Mouse (Mus musculus) intestine, embryonic 14.5 days (tissue): ENCODE measurements around the gene G430095P16Rik. TPM values are rescaled to one million over a fixed set of nuclear protein-coding genes. Genes with fewer than 3 reads are reported as not detected.
A peak's percentile ranks its signal among the peaks of the same experiment; 100 is the strongest.

Experiments
- ATAC-seq: fragments of 200-750 bp; cut with Nextera tagmentation; replicated peaks from 2 replicates; pipeline ENCODE4 v1.8.0; 2017; ENCODE audit warnings: low read depth, moderate number of reproducible peaks, moderate TSS enrichment, moderate library complexity; ENCODE audit not compliant: low FRiP score, low TSS enrichment
- DNase-seq: peaks from one replicate; pipeline ENCODE4 v3.0.0-alpha.2; 2018; ENCODE audit warnings: low spot score
- H3K27ac ChIP-seq: fragments of 300-500 bp; sonication (generic); 2 replicates; pipeline ENCODE4 v1.5.1; 2014; ENCODE audit warnings: low read depth, mild to moderate bottlenecking, control low read depth
- H3K27me3 ChIP-seq: fragments of 300-500 bp; sonication (generic); replicated peaks from 2 replicates; pipeline ENCODE4 v1.6.1; 2014; ENCODE audit warnings: low read length, control low read depth; ENCODE audit not compliant: control insufficient read depth, insufficient read depth
- H3K36me3 ChIP-seq: fragments of 300-500 bp; sonication (generic); 2 replicates; pipeline ENCODE4 v1.6.1; 2014; ENCODE audit warnings: low read length, control low read depth; ENCODE audit not compliant: control insufficient read depth, insufficient read depth
- H3K4me1 ChIP-seq: fragments of 300-500 bp; sonication (generic); replicated peaks from 2 replicates; pipeline ENCODE4 v1.6.1; 2014; ENCODE audit warnings: low read length, control low read depth, mixed read lengths; ENCODE audit not compliant: control insufficient read depth, insufficient read depth
- H3K4me2 ChIP-seq: fragments of 300-500 bp; sonication (generic); 2 replicates; pipeline ENCODE4 v1.6.1; 2014; ENCODE audit warnings: low read length
- H3K4me3 ChIP-seq: fragments of 300-500 bp; sonication (generic); 2 replicates; pipeline ENCODE4 v1.5.1; 2014; ENCODE audit warnings: low read depth, low read length, control low read depth, mixed read lengths
- H3K9ac ChIP-seq: fragments of 300-500 bp; sonication (generic); 2 replicates; pipeline ENCODE4 v1.6.1; 2014; ENCODE audit warnings: mild to moderate bottlenecking, low read length
- H3K9me3 ChIP-seq: fragments of 300-500 bp; sonication (generic); 2 replicates; pipeline ENCODE4 v1.6.1; 2016; ENCODE audit warnings: low read length, control low read depth; ENCODE audit not compliant: control insufficient read depth
- WGBS: fragments of 180-500 bp; shearing (Covaris S2); extraction: QIAGEN DNeasy Blood & Tissue Kit; methylation state at CpG from one replicate; pipeline ENCODE4 v1.1.7; 2014; 5-methylcytosine and 5-hydroxymethylcytosine counted together
- polyA plus RNA-seq: library from polyadenylated mRNA; unstranded; fragments of >200 nt; fragmentation: Nextera tagmentation; extraction: Ambion mirVana; gene quantifications from 2 replicates; pipeline ENCODE4 v1.2.1, GENCODE M21; 2014

The G430095P16Rik gene
- polyA plus RNA-seq, 1 experiment from 2014 or later = 3.3 TPM

DNA sequence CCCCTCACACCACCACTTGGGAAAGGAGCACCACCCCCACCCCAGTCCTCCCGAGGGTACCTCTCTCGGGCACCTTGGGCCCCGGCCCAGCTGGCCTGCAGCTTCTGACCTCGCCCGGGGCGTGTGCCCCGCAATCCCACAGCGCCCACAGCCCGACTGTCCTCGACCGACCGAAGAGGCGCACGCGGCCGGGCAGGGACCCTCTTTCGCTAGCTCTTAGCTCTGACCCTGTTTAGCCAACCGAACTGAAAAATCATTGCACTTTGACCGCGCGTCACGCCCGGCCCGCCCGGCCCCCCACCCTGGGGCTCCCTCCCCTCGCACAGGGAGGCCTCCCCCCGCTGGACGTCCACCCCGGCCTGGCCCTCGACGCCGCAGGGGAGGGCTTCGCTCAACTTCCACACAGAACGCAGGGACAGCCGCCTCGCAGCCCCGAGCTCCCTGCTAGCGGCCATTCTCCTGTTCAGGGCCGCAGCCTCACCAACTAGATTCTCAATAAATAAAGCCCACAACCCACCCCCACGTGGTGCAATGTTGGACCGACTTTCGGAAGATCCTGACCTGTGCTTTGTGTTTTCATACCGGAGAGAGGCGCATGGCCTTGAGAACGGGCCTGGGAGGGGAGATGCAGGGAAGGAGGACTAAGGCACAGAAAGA, 16.1 kb upstream of the G430095P16Rik start:
- Histone ChIP-seq H3K9ac (peak overlapping the region; percentile 11; the same call in 1 of the 2 replicates), H3K4me1 (peaks cover 28% of the 10 kb centered on the region), H3K27ac (peak overlapping the region; percentile 18), H3K9me3 (no peaks in the 10 kb centered on the region), H3K27me3 (peaks cover 82% of the 10 kb centered on the region), H3K36me3 (no peaks in the 10 kb centered on the region), H3K4me3 (peak overlapping the region; percentile 10), H3K4me2 (peak overlapping the region; percentile 32)
- ATAC-seq = no peak
- WGBS = 8% methylated on average over 40 of the region's 45 CpGs
- DNase-seq = no peak

DNA sequence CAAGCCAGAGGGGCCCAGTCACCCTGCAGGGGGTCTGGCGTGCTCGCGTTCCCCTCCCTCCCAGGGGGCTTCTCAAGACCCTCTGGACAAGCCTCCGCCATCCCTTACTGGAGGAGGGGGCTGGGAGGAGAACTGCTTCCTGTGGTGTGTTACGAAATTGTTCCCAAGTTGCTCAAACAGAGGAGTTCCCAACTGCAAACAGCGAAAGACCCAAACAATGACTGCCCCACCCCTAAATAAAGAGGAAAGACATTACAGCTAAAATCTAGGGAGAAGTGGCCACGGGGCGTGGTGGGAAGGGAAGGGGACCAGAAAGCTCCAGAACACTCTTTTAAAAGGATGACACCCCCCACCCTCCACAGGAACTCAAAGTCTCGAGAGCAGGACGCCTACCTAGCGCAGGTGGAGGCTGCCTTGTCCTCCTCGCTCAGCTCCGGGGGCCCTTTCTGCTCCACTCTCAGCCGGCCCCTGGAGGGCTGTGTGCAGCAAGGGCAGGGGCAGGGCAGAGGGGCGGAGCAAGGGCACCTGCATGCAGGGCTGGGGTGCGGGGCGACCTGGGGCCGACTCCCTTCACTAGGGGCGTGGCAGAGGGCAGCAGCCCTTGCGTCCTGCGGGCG, 15.4 kb upstream of the G430095P16Rik start:
- no peak for ATAC-seq
- Histone ChIP-seq H3K27me3 (peaks cover 76% of the 10 kb centered on the region), H3K4me3 (peak overlapping the region; percentile 10), H3K9me3 (no peaks in the 10 kb centered on the region), H3K36me3 (no peaks in the 10 kb centered on the region), H3K9ac (peak overlapping the region; percentile 11; the same call in 1 of the 2 replicates), H3K4me2 (peak overlapping the region; percentile 32), H3K4me1 (peaks cover 34% of the 10 kb centered on the region), H3K27ac (peak overlapping the region; percentile 18; the same call in 1 of the 2 replicates)
- 12% methylated on average over 22 of the region's 22 CpGs for WGBS
- DNase-seq = no peak

- Histone ChIP-seq H3K9me3 (no peaks in the 10 kb centered on the region), H3K27ac (no peak overlapping the region), H3K4me2 (peak overlapping the region; percentile 32), H3K4me1 (peaks cover 38% of the 10 kb centered on the region), H3K9ac (no peak overlapping the region), H3K36me3 (no peaks in the 10 kb centered on the region), H3K4me3 (no peak overlapping the region), H3K27me3 (peaks cover 68% of the 10 kb centered on the region)
- DNase-seq (no peak), ATAC-seq (no peak)
- WGBS = 17% methylated on average over 15 of the region's 15 CpGs
These were observed 14.7 kb upstream of the G430095P16Rik start for GRCm38 (mm10) chr8:84708071-84708541.

GRCm38 (mm10) chr8:84708774-84709475, 13.9 kb upstream of the G430095P16Rik start:
- WGBS = 18% methylated on average over 12 of the region's 12 CpGs
- H3K4me2 ChIP-seq = no peak overlapping the region
- H3K4me3 ChIP-seq = no peak overlapping the region
- no peak overlapping the region for H3K9ac ChIP-seq
- DNase-seq (peak; percentile 94), ATAC-seq (peak; percentile 67)
- no peak overlapping the region for H3K27ac ChIP-seq
- peaks cover 46% of the 10 kb centered on the region for H3K4me1 ChIP-seq
- H3K27me3 ChIP-seq = peaks cover 60% of the 10 kb centered on the region
- H3K9me3 ChIP-seq = no peaks in the 10 kb centered on the region
- H3K36me3 ChIP-seq = no peaks in the 10 kb centered on the region

GRCm38 (mm10) chr8:84709931-84710330, 12.9 kb upstream of the G430095P16Rik start:
- WGBS = 89% methylated on average over 1 of the region's 1 CpGs
- peaks cover 45% of the 10 kb centered on the region for H3K4me1 ChIP-seq
- ATAC-seq = no peak

GRCm38 (mm10) chr8:84711312-84711711, 11.5 kb upstream of the G430095P16Rik start:
- Histone ChIP-seq H3K9me3 (no peaks in the 10 kb centered on the region), H3K4me2 (peak overlapping the region; percentile 5; the same call in 1 of the 2 replicates), H3K27ac (peak overlapping the region; percentile 80), H3K36me3 (no peaks in the 10 kb centered on the region), H3K27me3 (peaks cover 56% of the 10 kb centered on the region), H3K4me1 (peaks cover 48% of the 10 kb centered on the region), H3K4me3 (no peak overlapping the region), H3K9ac (no peak overlapping the region)
- WGBS = 41% methylated on average over 3 of the region's 3 CpGs
- ATAC-seq = no peak
- DNase-seq = no peak

More at GRCm38 (mm10) chr8:84709931-84710330, 12.9 kb upstream of the G430095P16Rik start:
- H3K36me3 ChIP-seq = no peaks in the 10 kb centered on the region
- DNase-seq = no peak
- H3K27me3 ChIP-seq = peaks cover 59% of the 10 kb centered on the region
- H3K27ac ChIP-seq = no peak overlapping the region
- H3K9me3 ChIP-seq = no peaks in the 10 kb centered on the region
- no peak overlapping the region for H3K4me3 ChIP-seq
- no peak overlapping the region for H3K9ac ChIP-seq
- no peak overlapping the region for H3K4me2 ChIP-seq

- WGBS = 19% methylated on average over 10 of the region's 11 CpGs
These were observed 10.7 kb upstream of the G430095P16Rik start for GRCm38 (mm10) chr8:84711933-84712758.

DNA sequence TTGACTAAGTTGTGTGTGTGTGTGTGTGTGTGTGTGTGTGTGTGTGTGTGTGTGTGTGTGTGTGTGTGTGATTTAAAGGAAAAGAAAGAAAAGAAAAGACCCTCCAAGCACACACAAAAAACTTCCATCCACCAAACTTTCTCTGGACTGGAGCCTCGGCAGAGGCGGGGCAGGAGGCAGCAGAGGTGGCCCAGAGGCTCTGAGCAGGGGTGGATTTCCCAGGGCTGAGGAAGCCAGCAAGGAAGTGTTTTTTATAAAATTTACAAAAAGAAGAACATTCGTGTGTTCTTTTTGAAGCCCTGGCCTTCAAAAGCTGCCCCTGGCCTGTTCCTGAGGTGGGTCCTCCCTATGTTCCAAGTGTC, 10.1 kb upstream of the G430095P16Rik start:
- Histone ChIP-seq H3K4me1 (peaks cover 36% of the 10 kb centered on the region), H3K4me2 (no peak overlapping the region)

More at GRCm38 (mm10) chr8:84711933-84712758, 10.7 kb upstream of the G430095P16Rik start:
- peaks cover 56% of the 10 kb centered on the region for H3K27me3 ChIP-seq
- H3K4me2 ChIP-seq = peak overlapping the region; percentile 5
- H3K27ac ChIP-seq = peak overlapping the region; percentile 80
- 0 out of 2 replicates have a peak overlapping the region, but pooled peaks have one; percentile 3 for H3K9ac ChIP-seq
- DNase-seq = no peak
- peaks cover 42% of the 10 kb centered on the region for H3K4me1 ChIP-seq
- peak; percentile 67 for ATAC-seq
- H3K36me3 ChIP-seq = no peaks in the 10 kb centered on the region
- no peaks in the 10 kb centered on the region for H3K9me3 ChIP-seq
- H3K4me3 ChIP-seq = no peak overlapping the region

More for the DNA sequence above, 10.1 kb upstream of the G430095P16Rik start:
- Histone ChIP-seq H3K4me3 (no peak overlapping the region), H3K27ac (peak overlapping the region; percentile 80), H3K36me3 (no peaks in the 10 kb centered on the region), H3K27me3 (peaks cover 56% of the 10 kb centered on the region), H3K9me3 (no peaks in the 10 kb centered on the region), H3K9ac (no peak overlapping the region)
- 0 out of 2 replicates have a peak, but pooled peaks have one; percentile 28 for ATAC-seq
- DNase-seq = no peak
- 24% methylated on average over 3 of the region's 3 CpGs for WGBS
